Mouse (Mus musculus) liver, embryonic 15.5 days (tissue): Measurements from ENCODE around the gene Ppia. TPM values are rescaled to one million over a fixed set of nuclear protein-coding genes. Genes with fewer than 3 reads are reported as not detected.
"Not testable (repeated sequence)": the region's sequence is repeated elsewhere in the genome, so short reads cannot be mapped to it uniquely, and the experiment has no call there.

Source experiments
- ATAC-seq: fragments of 200-750 bp; cut with Nextera tagmentation; 2 replicates; pipeline ENCODE4 v1.8.0; 2017; ENCODE audit warnings: moderate number of reproducible peaks, mild to moderate bottlenecking, moderate library complexity; ENCODE audit not compliant: insufficient read depth
- H3K27ac ChIP-seq: fragments of 300-500 bp; sonication (generic); replicated peaks from 2 replicates; pipeline ENCODE4 v1.5.1; 2015; ENCODE audit warnings: mild to moderate bottlenecking, inconsistent platforms
- H3K27me3 ChIP-seq: fragments of 300-500 bp; sonication (generic); 2 replicates; pipeline ENCODE4 v1.6.1; 2015; ENCODE audit warnings: mild to moderate bottlenecking, inconsistent platforms
- H3K36me3 ChIP-seq: fragments of 300-500 bp; sonication (generic); replicated peaks from 2 replicates; pipeline ENCODE4 v1.6.1; 2015; ENCODE audit warnings: moderate library complexity, mild to moderate bottlenecking, inconsistent platforms
- H3K4me1 ChIP-seq: fragments of 300-500 bp; sonication (generic); replicated peaks from 2 replicates; pipeline ENCODE4 v1.6.1; 2015; ENCODE audit warnings: inconsistent platforms
- H3K4me2 ChIP-seq: fragments of 300-500 bp; sonication (generic); 2 replicates; pipeline ENCODE4 v1.6.1; 2015; ENCODE audit warnings: moderate library complexity, mild to moderate bottlenecking, inconsistent platforms
- H3K4me3 ChIP-seq: fragments of 300-500 bp; sonication (generic); replicated peaks from 2 replicates; pipeline ENCODE4 v1.5.1; 2015; ENCODE audit warnings: mild to moderate bottlenecking, inconsistent platforms
- H3K9ac ChIP-seq: fragments of 300-500 bp; sonication (generic); 2 replicates; pipeline ENCODE4 v1.6.1; 2015; ENCODE audit warnings: moderate library complexity, mild to moderate bottlenecking, inconsistent platforms
- H3K9me3 ChIP-seq: fragments of 300-500 bp; sonication (generic); replicated peaks from 2 replicates; pipeline ENCODE4 v1.6.1; 2016; ENCODE audit warnings: inconsistent platforms
- WGBS: fragments of 180-500 bp; shearing (Covaris S2); methylation state at CpG from one replicate; pipeline ENCODE4 v1.1.7; 2015; ENCODE audit warnings: mixed read lengths; ENCODE audit not compliant: insufficient replicate concordance; 5-methylcytosine and 5-hydroxymethylcytosine counted together
- polyA plus RNA-seq: library from polyadenylated mRNA; unstranded; fragments of >200 nt; fragmentation: Nextera tagmentation; extraction: Ambion mirVana; gene quantifications from 2 replicates; pipeline ENCODE4 v1.2.1, GENCODE M21; 2015

The Ppia gene
- polyA plus RNA-seq, 1 experiment from 2014 or later: 2,518 TPM

DNA sequence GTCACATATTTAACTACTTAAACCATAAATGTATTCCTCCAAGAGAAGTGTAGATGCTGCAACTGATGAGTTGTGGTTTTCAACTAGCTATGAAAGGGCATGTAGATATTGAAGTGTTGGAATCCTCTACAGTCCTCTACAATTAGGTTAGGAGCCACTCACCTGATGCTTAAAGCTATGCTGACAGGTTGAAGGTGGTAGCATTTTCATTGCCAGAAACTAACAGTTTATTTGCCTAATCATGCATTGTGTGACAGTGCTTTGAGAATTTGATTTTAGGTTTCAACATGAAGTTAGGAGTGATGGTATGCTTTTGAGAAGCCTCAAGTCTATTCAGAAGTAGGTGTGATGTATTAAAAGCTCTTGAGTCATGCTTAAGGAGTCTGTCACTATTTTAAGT, 2.2 kb downstream of the Ppia start:
- H3K4me2 ChIP-seq: peak overlapping the region; percentile 93
- H3K27me3 ChIP-seq: no peaks in the 10 kb centered on the region
- H3K4me3 ChIP-seq: peak overlapping the region; percentile 80
- no peak overlapping the region for H3K9ac ChIP-seq
- H3K9me3 ChIP-seq: peaks cover 16% of the 10 kb centered on the region
- peaks cover 57% of the 10 kb centered on the region for H3K36me3 ChIP-seq
- ATAC-seq: no peak
- H3K4me1 ChIP-seq: peaks cover 46% of the 10 kb centered on the region
- H3K27ac ChIP-seq: peak overlapping the region; percentile 94

DNA sequence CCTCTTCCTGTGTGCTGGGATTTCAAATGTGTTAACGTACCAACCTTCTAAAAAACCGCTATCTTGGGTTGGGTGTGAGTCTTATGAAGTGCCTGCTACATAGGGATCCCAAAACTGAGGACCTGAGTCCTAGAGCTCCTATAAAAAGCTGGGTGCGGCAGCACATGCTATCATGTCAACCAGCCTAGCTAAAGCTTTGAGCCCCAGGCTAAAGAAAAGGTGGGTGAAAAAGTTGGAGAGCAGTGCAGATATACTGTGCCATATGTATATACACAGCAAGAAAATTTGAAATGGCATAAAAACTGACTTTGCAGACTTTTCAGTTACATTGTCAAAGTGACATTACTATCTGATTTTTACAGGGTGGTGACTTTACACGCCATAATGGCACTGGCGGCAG, 3.5 kb downstream of the Ppia start:
- no peak overlapping the region for H3K27ac ChIP-seq
- no peak for ATAC-seq

DNA sequence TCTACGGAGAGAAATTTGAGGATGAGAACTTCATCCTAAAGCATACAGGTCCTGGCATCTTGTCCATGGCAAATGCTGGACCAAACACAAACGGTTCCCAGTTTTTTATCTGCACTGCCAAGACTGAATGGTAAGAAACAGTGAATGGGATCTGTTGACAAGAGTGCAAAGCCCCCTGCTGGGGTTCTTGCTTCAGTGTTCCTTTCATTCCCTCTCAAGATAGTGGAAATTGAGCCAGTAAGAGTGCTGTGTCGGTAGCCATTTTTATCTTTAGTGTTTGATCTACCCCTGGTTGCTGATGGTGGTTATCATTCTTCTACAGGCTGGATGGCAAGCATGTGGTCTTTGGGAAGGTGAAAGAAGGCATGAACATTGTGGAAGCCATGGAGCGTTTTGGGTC, 3.9 kb downstream of the Ppia start:
- WGBS: 43% methylated on average over 4 of the region's 4 CpGs
- not testable (repeated sequence) for H3K4me2 ChIP-seq, H3K9me3 ChIP-seq, H3K27me3 ChIP-seq, H3K4me3 ChIP-seq, H3K9ac ChIP-seq, ATAC-seq
- Histone ChIP-seq H3K27ac (peak overlapping the region; percentile 21; the same call in 1 of the 2 replicates), H3K36me3 (peaks cover 64% of the 10 kb centered on the region), H3K4me1 (peaks cover 42% of the 10 kb centered on the region)

More for the DNA sequence above, 3.5 kb downstream of the Ppia start:
- no peaks in the 10 kb centered on the region for H3K27me3 ChIP-seq
- WGBS: 61% methylated on average over 5 of the region's 5 CpGs
- peaks cover 42% of the 10 kb centered on the region for H3K4me1 ChIP-seq
- H3K36me3 ChIP-seq: peaks cover 64% of the 10 kb centered on the region
- H3K4me3 ChIP-seq: no peak overlapping the region
- no peak overlapping the region for H3K9ac ChIP-seq
- peaks cover 4% of the 10 kb centered on the region; the same call in 1 of the 2 replicates for H3K9me3 ChIP-seq
- 0 out of 2 replicates have a peak overlapping the region, but pooled peaks have one; percentile 93 for H3K4me2 ChIP-seq

DNA sequence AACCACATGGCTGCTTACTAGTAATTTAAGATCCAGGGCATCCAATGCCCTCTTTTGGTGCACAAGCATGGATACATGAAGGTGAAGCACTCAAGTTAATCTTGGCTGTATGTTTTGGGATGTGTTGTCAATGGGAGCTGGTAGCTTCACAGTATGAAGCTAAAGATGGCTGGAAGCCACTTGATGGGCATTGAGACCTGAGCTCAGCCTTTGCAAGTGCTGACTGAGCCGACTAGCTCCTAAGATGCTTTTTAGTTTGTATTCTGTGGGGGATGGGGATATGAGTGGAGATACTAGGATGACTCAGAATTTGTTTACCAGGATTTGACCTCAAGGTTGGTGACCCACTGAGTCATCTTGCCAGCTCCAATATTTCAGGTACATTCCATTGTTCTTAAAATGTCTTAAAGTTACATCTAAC, 5.0 kb downstream of the Ppia start:
- H3K4me2 ChIP-seq: no peak overlapping the region
- H3K4me3 ChIP-seq: no peak overlapping the region
- no peak for ATAC-seq
- peak overlapping the region; percentile 35 for H3K27ac ChIP-seq
- H3K27me3 ChIP-seq: no peaks in the 10 kb centered on the region
- H3K9me3 ChIP-seq: no peaks in the 10 kb centered on the region
- peaks cover 33% of the 10 kb centered on the region for H3K4me1 ChIP-seq
- no peak overlapping the region for H3K9ac ChIP-seq
- H3K36me3 ChIP-seq: peaks cover 75% of the 10 kb centered on the region
- 17% methylated on average over 1 of the region's 1 CpGs for WGBS

DNA sequence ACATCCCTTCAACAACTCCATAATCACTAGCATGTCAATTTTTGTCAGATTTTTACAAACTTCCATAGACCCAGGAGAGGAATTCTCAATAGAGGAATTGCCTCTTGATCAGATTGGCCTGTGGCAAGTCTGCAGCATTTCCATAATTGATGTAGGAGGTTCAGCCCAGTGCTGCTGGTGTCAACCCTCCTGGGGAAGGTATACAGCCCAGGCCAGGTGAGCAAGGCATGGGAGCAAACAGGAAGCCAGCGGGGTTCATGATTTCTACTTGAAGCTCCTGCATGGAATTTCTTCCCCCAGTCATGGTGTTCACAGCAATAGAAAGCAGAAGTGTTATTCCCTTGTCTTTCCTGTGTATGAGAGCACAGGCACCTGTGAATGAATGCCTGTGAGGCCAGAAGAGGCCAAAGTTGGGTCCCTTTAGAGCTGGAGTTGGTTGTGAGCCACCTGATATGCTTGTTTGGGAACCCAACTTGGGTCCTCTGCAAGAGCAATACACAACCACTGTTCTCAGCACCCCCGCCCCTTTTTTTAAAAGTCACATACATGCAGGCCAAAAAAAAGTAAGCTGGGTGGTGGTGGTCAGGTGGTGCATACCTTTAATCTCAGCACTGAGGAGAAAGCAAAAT, 5.6 kb downstream of the Ppia start:
- Histone ChIP-seq H3K9ac (no peak overlapping the region), H3K27me3 (no peaks in the 10 kb centered on the region), H3K4me2 (no peak overlapping the region), H3K4me1 (peaks cover 29% of the 10 kb centered on the region), H3K27ac (peak overlapping the region; percentile 35), H3K9me3 (no peaks in the 10 kb centered on the region), H3K36me3 (peaks cover 79% of the 10 kb centered on the region), H3K4me3 (no peak overlapping the region)
- ATAC-seq: no peak
- 71% methylated on average over 2 of the region's 2 CpGs for WGBS

DNA sequence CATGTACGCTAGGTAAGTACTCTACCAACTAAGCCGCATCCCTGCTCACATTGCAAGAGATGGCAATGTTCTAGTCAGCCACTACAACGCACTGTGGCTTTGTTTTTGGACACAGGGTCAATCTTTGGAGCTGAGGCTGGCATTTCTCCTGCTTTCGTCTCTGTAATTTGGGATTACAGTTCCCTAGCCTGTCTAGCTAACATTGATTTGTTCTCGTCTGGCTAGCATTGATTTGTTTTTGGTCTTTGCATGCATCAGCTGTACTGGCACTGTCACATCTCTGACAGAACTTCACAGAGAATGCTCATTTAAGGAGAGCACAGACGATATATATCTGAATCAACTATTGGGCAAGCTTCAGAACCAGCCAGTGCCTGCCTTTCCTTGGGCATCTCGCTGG, 14.9 kb downstream of the Ppia start:
- Histone ChIP-seq H3K27ac (no peak overlapping the region), H3K9me3 (no peaks in the 10 kb centered on the region), H3K27me3 (no peaks in the 10 kb centered on the region), H3K36me3 (peaks cover 97% of the 10 kb centered on the region), H3K9ac (no peak overlapping the region), H3K4me3 (no peak overlapping the region), H3K4me1 (no peaks in the 10 kb centered on the region), H3K4me2 (no peak overlapping the region)
- 84% methylated on average over 7 of the region's 7 CpGs for WGBS
- no peak for ATAC-seq

DNA sequence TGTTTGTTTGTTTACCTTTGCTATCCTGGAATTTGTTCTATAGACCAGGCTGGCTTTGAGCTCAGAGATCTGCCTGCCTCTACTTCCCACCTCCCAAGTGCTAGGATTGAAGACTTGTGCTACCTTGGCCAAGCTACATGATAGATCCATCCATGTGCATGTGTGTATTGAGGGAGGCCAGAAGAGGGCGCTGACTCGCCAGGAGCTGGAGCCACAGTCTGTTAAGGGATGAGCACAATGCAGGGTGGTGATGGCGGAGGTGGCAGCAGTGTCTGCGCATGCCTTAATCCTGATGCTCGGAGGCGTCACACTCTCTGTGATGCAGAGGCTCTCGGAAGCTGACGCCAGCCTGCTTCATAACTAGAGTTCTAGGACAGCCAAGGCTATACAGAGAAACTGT, 21.2 kb downstream of the Ppia start:
- H3K9me3 ChIP-seq: no peaks in the 10 kb centered on the region
- no peak overlapping the region for H3K9ac ChIP-seq
- no peaks in the 10 kb centered on the region for H3K27me3 ChIP-seq
- H3K27ac ChIP-seq: no peak overlapping the region
- H3K4me2 ChIP-seq: no peak overlapping the region
- WGBS: 63% methylated on average over 8 of the region's 8 CpGs
- peaks cover 93% of the 10 kb centered on the region for H3K36me3 ChIP-seq
- H3K4me3 ChIP-seq: no peak overlapping the region
- peak; percentile 52; the same call in 1 of the 2 replicates for ATAC-seq
- no peaks in the 10 kb centered on the region; the same call in 1 of the 2 replicates for H3K4me1 ChIP-seq

DNA sequence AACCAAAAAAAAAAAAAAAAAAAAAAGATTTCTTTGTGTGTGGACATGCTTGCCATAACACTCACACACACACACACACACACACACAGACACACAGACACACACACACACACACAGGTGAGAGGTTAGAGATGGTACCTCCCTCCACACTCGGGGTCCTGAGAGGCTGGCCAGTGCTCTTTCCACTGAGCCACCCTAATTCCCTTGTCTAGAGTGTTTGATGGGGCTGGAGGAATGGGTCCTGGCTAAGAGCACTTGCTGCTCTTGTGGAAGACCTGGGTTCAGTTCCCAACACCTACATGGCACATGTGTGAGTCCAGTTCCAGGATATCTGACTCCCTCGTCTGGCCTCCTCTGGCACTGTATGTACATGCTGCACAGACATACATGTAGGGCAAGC, 22.4 kb downstream of the Ppia start:
- Histone ChIP-seq H3K9ac (no peak overlapping the region), H3K9me3 (no peaks in the 10 kb centered on the region), H3K36me3 (peaks cover 84% of the 10 kb centered on the region), H3K27ac (no peak overlapping the region), H3K27me3 (no peaks in the 10 kb centered on the region), H3K4me2 (no peak overlapping the region), H3K4me1 (peaks cover 8% of the 10 kb centered on the region), H3K4me3 (no peak overlapping the region)
- WGBS: 92% methylated on average over 2 of the region's 2 CpGs
- 0 out of 2 replicates have a peak, but pooled peaks have one; percentile 31 for ATAC-seq

DNA sequence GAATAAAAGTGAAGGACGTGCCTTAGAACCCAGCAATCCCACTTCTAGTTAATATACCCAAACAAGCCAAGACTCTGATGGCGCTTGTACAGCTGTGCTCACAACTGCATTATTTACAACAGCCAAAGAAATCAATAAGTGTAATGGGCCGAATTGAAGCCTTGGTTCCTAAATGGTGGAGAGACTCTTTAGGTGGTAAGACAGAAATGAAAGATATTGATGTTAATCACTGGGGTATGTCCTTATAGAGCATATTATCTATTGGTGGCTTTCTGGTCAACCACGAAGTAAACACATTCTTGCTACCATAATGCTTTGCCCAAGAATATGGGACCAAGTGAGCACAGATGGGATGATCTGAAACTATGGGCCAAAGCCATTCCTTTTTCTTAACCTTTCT, 24.9 kb downstream of the Ppia start:
- Histone ChIP-seq H3K4me3 (no peak overlapping the region), H3K36me3 (peaks cover 59% of the 10 kb centered on the region), H3K4me1 (peaks cover 18% of the 10 kb centered on the region), H3K27ac (no peak overlapping the region), H3K9ac (no peak overlapping the region), H3K9me3 (no peaks in the 10 kb centered on the region), H3K4me2 (no peak overlapping the region), H3K27me3 (no peaks in the 10 kb centered on the region)
- WGBS: 83% methylated on average over 4 of the region's 4 CpGs
- ATAC-seq: no peak

DNA sequence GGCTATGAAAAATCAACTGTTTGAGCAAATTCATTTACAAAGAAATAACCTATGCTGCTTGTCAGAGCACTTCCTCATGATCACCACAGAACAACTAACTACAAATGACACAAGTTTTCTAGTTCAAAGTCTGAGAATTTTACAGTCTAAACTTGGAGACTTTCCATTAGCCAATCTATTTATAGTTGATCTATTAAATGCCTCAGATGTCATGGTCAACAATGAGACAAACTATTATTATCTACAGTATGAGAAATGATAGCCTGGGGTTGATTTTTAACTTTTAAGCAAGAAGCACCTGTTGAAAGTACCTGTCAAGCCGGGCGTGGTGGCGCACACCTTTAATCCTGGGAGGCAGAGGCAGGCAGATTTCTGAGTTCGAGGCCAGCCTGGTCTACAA, 27.3 kb downstream of the Ppia start:
- Histone ChIP-seq H3K4me3 (peak overlapping the region; percentile 96), H3K36me3 (peaks cover 35% of the 10 kb centered on the region), H3K27me3 (0 out of 2 replicates have a peak, but pooled peaks cover 2% of the 10 kb centered on the region), H3K4me2 (peak overlapping the region; percentile 72), H3K9ac (no peak overlapping the region; the same call in 1 of the 2 replicates), H3K4me1 (peaks cover 23% of the 10 kb centered on the region), H3K27ac (no peak overlapping the region; the same call in 1 of the 2 replicates), H3K9me3 (no peaks in the 10 kb centered on the region)
- WGBS: 82% methylated on average over 4 of the region's 4 CpGs
- no peak for ATAC-seq

DNA sequence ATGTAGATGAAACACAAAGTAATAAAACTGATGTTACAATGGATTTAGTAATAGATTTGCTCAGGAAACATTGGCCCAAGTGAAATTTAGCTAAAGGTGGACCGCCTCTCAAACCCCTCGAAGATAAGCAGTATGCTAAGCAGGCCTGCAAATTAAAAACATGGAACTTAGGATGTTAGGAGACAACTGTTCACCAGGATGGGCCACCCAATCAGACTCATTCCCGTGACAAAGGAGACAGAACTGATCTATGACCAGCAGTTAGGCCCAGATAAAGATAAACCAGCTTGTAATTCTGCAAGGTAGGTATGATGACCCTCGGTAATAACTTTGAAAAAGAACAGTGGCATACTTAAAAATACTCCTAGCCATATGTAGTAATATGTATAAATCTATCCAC, 27.9 kb downstream of the Ppia start:
- peaks cover 29% of the 10 kb centered on the region for H3K36me3 ChIP-seq
- H3K4me1 ChIP-seq: peaks cover 23% of the 10 kb centered on the region
- H3K9me3 ChIP-seq: no peaks in the 10 kb centered on the region
- H3K27me3 ChIP-seq: 0 out of 2 replicates have a peak, but pooled peaks cover 3% of the 10 kb centered on the region
- ATAC-seq: no peak
- peak overlapping the region; percentile 93 for H3K9ac ChIP-seq
- WGBS: 27% methylated on average over 4 of the region's 4 CpGs
- peak overlapping the region; percentile 72 for H3K4me2 ChIP-seq
- peak overlapping the region; percentile 96 for H3K27ac ChIP-seq
- H3K4me3 ChIP-seq: peak overlapping the region; percentile 96

DNA sequence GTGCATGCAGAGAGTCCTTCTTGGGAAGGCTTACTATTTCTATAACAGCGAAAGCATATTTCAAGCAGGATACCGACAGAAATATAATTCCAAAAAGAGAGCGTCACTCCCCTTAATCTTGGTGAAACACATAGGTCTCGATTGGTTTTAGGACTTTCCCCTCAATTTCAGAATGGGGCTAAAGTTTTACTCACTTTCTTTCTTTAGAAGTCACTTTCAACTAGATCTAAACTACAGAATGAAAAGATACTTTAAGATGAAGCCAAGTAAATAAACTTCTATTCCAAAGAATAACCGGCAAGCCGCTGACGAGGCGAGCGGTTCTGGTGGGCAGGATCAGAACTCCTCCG, 28.5 kb downstream of the Ppia start:
- peaks cover 23% of the 10 kb centered on the region for H3K36me3 ChIP-seq
- peak overlapping the region; percentile 72 for H3K4me2 ChIP-seq
- 0 out of 2 replicates have a peak, but pooled peaks cover 3% of the 10 kb centered on the region for H3K27me3 ChIP-seq
- ATAC-seq: no peak
- peak overlapping the region; percentile 93 for H3K9ac ChIP-seq
- peak overlapping the region; percentile 96 for H3K27ac ChIP-seq
- H3K9me3 ChIP-seq: no peaks in the 10 kb centered on the region
- peak overlapping the region; percentile 96 for H3K4me3 ChIP-seq
- under 1% methylated on average over 10 of the region's 10 CpGs for WGBS
- peaks cover 23% of the 10 kb centered on the region for H3K4me1 ChIP-seq
